Mouse (Mus musculus) CD4-positive, CD25-positive, alpha-beta regulatory T cell, adult 4 months (primary cell): Measurements from ENCODE around the gene Proser1. TPM values are rescaled to one million over a fixed set of nuclear protein-coding genes. Genes with fewer than 3 reads are reported as not detected.
A peak's percentile ranks its signal among the peaks of the same experiment; 100 is the strongest.

Source experiments
- ATAC-seq: one replicate; pipeline ENCODE4 v1.8.0; 2017
- polyA plus RNA-seq, 2 experiments: library from polyadenylated mRNA; unstranded; fragments of 100-300 nt; shearing (Covaris generic); gene quantifications; one replicate each; pipeline ENCODE4 v1.2.1; 2017

Proser1 gene
- 10 to 100 TPM; 11.2 to 11.9 TPM for polyA plus RNA-seq

GRCm38 (mm10) chr3:53463046-53463764 lies at the start of gene Proser1, which contains the start of gene Nhlrc3:
Gene Proser1, plus strand, starts transcription at chr3:53463666.
Gene Nhlrc3, minus strand, starts transcription at chr3:53463332.
- peak; percentile 83 for ATAC-seq

GRCm38 (mm10) chr3:53413959-53414358 lies 49.5 kb upstream of the Proser1 start:
- no peak for ATAC-seq

GRCm38 (mm10) chr3:53416036-53416506 lies 47.4 kb upstream of the Proser1 start:
- no peak for ATAC-seq

DNA sequence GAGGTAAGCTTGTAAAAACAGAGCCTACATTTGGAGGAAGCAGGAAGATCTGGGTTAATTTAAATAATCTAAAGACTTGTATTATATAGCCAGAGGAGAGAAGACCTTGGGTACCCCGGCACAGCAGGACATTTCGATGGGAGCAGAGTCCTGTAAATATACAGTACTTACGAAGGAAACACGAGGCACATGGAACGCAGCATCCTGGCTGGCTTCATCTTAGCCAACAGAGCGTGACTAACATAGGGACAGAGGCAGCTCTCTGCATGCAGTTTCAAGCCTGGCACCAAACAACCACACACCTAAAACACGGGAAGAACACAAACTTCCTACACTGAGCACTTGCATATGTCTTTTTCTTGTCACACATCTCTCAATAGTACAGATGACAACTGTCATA lies 45.8 kb upstream of the Proser1 start:
- ATAC-seq, result no peak

DNA sequence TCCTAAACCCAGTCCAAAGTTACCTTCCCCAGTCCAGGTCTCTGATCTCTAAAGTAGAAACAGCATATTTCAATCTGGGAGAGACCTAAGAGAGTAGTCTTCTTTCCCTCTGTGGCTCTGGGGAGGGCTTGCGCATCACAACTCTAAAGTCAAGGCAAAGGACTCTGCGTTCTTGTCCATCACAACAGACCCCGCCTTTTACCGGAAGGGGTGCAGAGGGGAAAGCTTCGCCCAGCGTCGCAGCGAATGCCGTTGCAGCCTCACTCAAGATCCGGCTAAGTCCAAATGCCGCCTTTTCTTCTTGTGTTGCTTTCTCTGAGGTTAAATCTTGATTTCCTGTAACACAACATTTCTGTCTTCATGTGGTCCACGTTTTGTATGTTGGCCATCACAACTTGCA lies 41.8 kb upstream of the Proser1 start:
- no peak for ATAC-seq

GRCm38 (mm10) chr3:53422691-53423090 lies 40.8 kb upstream of the Proser1 start:
- no peak for ATAC-seq

DNA sequence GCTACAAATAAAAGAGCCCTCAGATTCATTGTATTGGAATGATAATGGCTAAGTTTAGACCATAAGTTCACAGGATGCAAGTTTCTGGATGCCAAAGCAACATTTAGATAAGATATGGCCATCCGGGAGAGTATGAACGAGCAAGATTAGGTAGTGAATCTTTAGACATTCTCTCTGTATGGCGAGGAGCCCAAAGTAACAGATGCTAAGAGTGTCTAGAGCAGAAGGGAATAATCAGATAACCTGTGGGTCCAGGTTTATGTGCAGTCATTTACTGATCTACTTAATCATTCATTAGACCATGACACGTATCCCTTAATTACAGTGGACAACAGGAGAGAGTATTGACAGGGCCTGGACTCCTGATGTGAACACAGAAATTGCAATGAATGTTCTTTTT lies 39.9 kb upstream of the Proser1 start:
- ATAC-seq, result no peak

DNA sequence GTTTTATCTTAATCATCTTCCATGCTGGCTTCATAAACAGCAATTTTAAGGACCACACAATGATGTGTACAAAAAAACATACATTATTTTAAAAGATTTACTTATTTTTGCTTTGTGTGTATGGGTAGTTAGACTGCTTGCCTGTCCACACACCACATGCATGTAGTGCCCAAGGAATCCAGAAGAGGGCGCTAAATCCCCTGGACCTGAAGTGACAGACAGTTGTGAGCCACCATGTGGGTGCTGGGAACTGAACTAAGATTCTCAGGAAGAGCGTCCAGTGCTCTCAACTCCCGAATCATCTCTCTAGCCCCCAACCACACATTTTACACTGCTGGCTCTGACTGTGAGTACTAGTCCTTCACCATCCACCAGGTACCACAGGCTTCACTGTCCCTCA lies 28.9 kb upstream of the Proser1 start:
- no peak for ATAC-seq

GRCm38 (mm10) chr3:53436550-53436949 lies 26.9 kb upstream of the Proser1 start:
- ATAC-seq, result no peak

GRCm38 (mm10) chr3:53445540-53445939 lies 17.9 kb upstream of the Proser1 start:
- ATAC-seq, result no peak

GRCm38 (mm10) chr3:53446801-53447200 lies 16.7 kb upstream of the Proser1 start:
- no peak for ATAC-seq

DNA sequence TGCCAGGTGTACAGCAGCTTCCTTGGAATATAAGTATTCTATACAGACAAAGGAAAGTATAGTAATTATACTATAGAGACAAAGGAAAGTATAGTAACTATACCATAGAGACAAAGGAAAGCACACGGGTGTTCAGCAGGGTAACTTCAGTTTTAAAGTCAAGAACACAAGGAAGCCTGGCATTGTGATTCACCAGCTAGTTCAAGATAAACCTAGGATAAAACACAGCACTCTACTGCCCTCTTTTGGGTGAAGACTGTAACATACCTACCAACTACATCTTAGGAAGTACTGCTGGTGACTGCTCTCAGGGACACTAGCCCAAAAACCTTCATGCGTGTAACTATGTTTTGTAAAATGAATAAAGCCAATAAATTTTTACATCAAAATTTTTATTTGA lies 15.3 kb upstream of the Proser1 start:
- peak; percentile 84 for ATAC-seq

- no peak for ATAC-seq
Measured at GRCm38 (mm10) chr3:53450666-53451065, 12.8 kb upstream of the Proser1 start.

GRCm38 (mm10) chr3:53452351-53452750 lies 11.1 kb upstream of the Proser1 start:
- ATAC-seq, result no peak

- ATAC-seq, result no peak
Measured at GRCm38 (mm10) chr3:53453346-53453745, 10.1 kb upstream of the Proser1 start.

DNA sequence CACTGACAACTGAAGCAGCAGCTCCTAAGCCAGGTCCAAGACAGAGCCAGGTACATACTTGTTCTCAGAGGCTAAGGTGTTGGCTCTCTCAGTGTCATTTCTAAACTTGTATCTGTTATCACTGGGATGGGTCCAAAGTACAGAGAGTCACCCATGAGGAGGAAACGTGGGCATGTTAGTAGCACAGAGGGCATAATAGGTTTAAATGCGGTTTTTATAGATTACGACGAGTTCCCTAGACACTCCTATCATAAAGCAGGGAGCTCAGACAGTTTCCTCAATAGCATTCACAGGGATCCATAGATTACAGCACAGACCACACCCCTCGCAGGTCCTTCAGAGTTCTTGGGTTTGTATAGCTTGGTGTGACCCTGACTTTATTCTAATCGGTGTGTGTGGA lies 9.5 kb upstream of the Proser1 start:
- ATAC-seq, result no peak

GRCm38 (mm10) chr3:53454561-53454960 lies 8.9 kb upstream of the Proser1 start:
- no peak for ATAC-seq

DNA sequence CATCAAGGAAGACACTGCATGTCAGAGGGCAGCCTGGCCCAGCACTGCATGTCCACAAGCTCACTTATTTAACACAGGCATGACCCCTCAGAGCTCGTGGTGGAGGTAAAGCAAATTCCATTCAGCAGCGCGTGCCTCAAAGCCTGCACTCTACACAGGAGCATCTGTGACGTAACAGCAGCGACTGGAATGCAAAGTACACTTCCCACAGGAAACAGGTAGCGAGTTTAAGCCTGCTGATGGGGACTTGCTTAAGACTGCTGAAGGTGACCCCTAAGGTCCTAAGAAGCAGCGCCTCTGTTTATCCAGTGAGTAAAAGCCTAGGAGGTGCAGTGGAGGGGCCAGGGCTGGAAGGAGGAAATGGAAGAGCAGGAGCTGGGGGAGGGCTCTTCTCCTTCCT lies 8.5 kb upstream of the Proser1 start:
- no peak for ATAC-seq

GRCm38 (mm10) chr3:53457750-53458149 lies 5.7 kb upstream of the Proser1 start:
- ATAC-seq, result no peak

DNA sequence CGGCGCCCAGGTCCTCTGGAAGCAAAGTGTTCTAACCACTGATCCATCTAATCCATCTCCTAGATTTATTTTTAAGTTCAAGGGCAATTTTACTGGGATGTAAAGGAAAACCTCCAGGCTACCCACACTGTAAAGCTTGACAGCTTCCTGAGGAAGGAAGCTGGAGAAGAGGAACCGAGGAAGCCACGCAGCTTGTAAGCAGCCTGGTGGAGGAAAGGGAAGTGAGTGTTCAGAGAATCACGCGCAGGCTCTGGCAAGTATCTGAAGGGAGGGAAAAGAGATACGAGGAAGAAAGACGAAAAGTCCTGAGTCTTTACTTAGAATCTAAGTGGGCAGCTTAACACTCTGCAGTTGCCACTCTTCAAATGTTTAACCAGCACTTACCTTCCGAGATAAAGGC lies 3.4 kb upstream of the Proser1 start:
- no peak for ATAC-seq

- peak; percentile 12 for ATAC-seq
Measured at GRCm38 (mm10) chr3:53462701-53463045, 793 bp upstream of the Proser1 start.

- no peak for ATAC-seq
Measured at GRCm38 (mm10) chr3:53463765-53464114, 274 bp downstream of the Proser1 start.

- no peak for ATAC-seq
Measured at GRCm38 (mm10) chr3:53464146-53464698, 756 bp downstream of the Proser1 start.

DNA sequence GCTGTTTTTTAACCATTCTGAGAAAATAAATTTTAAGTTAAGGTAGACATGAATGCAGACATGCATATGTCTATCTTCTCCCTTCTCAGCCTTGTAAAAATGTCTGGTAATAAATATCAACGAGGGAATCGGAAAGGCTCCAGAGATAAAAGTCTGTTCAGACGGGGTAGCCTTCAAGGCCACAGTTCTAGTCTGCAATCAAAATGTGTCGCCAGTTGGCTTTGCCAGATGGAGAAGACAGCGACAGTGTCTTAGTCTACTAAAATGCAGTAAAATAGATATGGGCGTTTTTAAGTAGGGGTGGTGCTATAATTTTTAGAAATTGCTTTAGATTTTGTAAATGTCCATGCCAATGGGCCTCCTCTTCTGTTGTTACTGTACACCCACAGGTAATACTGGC lies 1.9 kb downstream of the Proser1 start:
- ATAC-seq, result no peak

GRCm38 (mm10) chr3:53466481-53466880 lies 3.0 kb downstream of the Proser1 start:
- ATAC-seq, result no peak
